Mouse (Mus musculus) stomach, embryonic 16.5 days (tissue): ENCODE results near the gene Plin4. TPM values are rescaled to one million over a fixed set of nuclear protein-coding genes. Genes with fewer than 3 reads are reported as not detected.

Source experiments
- ATAC-seq: fragments of 200-750 bp; cut with Nextera tagmentation; 2 replicates; pipeline ENCODE4 v1.8.0; 2017; ENCODE audit warnings: moderate number of reproducible peaks, moderate TSS enrichment; ENCODE audit not compliant: insufficient read depth, low FRiP score
- H3K27ac ChIP-seq: fragments of 300-500 bp; sonication (generic); 2 replicates; pipeline ENCODE4 v1.5.1; 2014; ENCODE audit warnings: low read length
- H3K27me3 ChIP-seq: fragments of 300-500 bp; sonication (generic); 2 replicates; pipeline ENCODE4 v1.6.1; 2014; ENCODE audit warnings: low read length, control low read depth, mixed read lengths; ENCODE audit not compliant: control insufficient read depth, insufficient read depth
- H3K36me3 ChIP-seq: fragments of 300-500 bp; sonication (generic); 2 replicates; pipeline ENCODE4 v1.6.1; 2014; ENCODE audit warnings: low read length; ENCODE audit not compliant: control insufficient read depth, insufficient read depth
- H3K4me1 ChIP-seq: fragments of 300-500 bp; sonication (generic); 2 replicates; pipeline ENCODE4 v1.6.1; 2014; ENCODE audit warnings: low read length, control low read depth, mixed read lengths; ENCODE audit not compliant: control insufficient read depth, insufficient read depth
- H3K4me2 ChIP-seq: fragments of 300-500 bp; sonication (generic); 2 replicates; pipeline ENCODE4 v1.6.1; 2014; ENCODE audit warnings: low read depth, low read length, mixed read lengths
- H3K4me3 ChIP-seq: fragments of 300-500 bp; sonication (generic); replicated peaks from 2 replicates; pipeline ENCODE4 v1.5.1; 2014; ENCODE audit warnings: mild to moderate bottlenecking, low read length
- H3K9ac ChIP-seq: fragments of 300-500 bp; sonication (generic); 2 replicates; pipeline ENCODE4 v1.6.1; 2014; ENCODE audit warnings: low read length
- H3K9me3 ChIP-seq: fragments of 300-500 bp; sonication (generic); replicated peaks from 2 replicates; pipeline ENCODE4 v1.6.1; 2016; ENCODE audit warnings: low read length, control low read depth; ENCODE audit not compliant: control insufficient read depth
- WGBS: fragments of 180-500 bp; shearing (Covaris S2); extraction: QIAGEN DNeasy Blood & Tissue Kit; methylation state at CpG from one replicate; pipeline ENCODE4 v1.1.7; 2014; 5-methylcytosine and 5-hydroxymethylcytosine counted together
- polyA plus RNA-seq: library from polyadenylated mRNA; unstranded; fragments of >200 nt; fragmentation: Nextera tagmentation; extraction: Ambion mirVana; gene quantifications from 2 replicates; pipeline ENCODE4 v1.2.1, GENCODE M21; 2015

Plin4 gene
- polyA plus RNA-seq, 1 experiment from 2014 or later, result 0.90 TPM

DNA sequence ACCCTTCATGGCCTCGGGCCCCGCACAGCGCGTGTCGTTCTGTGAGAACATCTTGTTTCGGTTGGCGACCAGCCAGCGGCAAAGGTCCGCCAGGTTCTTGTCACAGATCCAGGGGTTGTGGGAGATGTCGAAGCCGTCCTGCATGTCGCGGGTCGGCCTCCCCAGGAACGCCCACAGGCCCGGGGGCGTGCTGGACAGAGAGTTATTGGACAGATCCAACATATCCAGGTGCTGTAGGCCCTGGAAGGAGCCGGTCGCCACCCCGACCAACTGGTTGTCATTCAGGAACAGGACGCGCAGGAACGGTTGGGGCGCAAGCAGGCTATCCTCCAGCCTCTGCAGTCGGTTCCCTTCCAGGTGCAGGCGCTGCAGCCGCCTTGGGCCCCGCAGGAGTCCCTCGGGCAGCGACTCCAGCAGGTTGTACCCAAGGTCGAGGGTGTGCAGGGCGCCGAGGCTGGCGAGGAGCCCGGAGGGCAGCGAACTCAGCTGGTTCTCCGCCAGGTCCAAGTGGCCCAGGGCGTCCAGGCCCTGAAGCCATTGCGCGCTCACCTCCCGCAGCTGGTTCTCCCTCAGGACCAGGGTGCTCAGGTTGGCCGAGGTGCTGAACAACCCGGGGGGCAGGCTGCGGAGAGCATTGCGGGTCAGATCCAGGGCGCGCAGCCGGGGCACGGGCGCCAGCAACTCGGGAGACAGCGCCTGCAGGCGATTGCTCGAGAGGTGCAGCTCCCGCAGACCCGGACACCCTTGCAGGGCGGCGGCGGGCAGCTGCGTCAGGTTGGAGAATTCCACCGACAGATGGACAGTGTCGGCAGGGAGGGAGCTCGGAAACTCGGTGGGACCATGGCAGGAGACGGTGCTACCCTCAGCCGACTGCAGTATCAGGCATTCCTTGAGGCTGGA is 10.6 kb upstream of the Plin4 start:
- Histone ChIP-seq H3K9me3 (peaks cover 8% of the 10 kb centered on the region), H3K27me3 (peaks cover 42% of the 10 kb centered on the region), H3K36me3 (no peaks in the 10 kb centered on the region), H3K4me3 (peak overlapping the region; percentile 15), H3K27ac (no peak overlapping the region), H3K4me1 (peaks cover 10% of the 10 kb centered on the region; the same call in 1 of the 2 replicates), H3K4me2 (peak overlapping the region; percentile 20), H3K9ac (no peak overlapping the region)
- 6% methylated on average over 66 of the region's 66 CpGs for WGBS
- ATAC-seq, result no peak

DNA sequence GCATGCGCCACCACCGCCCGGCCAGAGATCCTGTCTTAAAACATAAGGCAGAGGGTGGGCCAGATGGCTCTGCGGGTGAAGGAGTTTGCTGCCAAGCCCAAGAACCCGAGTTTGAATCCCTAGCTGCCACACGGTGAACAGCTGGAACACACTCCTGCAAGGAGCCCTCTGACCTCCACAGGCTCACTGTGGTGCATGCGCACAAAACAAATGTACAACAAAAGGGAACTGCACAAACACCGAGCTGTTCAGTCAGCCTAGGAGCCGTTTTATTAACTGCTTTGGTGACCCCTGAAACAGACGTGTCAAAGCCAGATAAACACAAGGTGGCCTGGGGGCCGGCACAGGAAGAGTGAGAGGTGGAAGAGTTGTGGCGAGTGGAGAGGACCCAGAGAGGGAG is 9.8 kb upstream of the Plin4 start:
- H3K27me3 ChIP-seq, result peaks cover 39% of the 10 kb centered on the region
- H3K9me3 ChIP-seq, result peaks cover 8% of the 10 kb centered on the region
- H3K27ac ChIP-seq, result no peak overlapping the region
- H3K9ac ChIP-seq, result no peak overlapping the region
- no peaks in the 10 kb centered on the region for H3K36me3 ChIP-seq
- H3K4me1 ChIP-seq, result peaks cover 10% of the 10 kb centered on the region; the same call in 1 of the 2 replicates
- 30% methylated on average over 12 of the region's 12 CpGs for WGBS
- no peak for ATAC-seq
- no peak overlapping the region for H3K4me3 ChIP-seq
- peak overlapping the region; percentile 20; the same call in 1 of the 2 replicates for H3K4me2 ChIP-seq

DNA sequence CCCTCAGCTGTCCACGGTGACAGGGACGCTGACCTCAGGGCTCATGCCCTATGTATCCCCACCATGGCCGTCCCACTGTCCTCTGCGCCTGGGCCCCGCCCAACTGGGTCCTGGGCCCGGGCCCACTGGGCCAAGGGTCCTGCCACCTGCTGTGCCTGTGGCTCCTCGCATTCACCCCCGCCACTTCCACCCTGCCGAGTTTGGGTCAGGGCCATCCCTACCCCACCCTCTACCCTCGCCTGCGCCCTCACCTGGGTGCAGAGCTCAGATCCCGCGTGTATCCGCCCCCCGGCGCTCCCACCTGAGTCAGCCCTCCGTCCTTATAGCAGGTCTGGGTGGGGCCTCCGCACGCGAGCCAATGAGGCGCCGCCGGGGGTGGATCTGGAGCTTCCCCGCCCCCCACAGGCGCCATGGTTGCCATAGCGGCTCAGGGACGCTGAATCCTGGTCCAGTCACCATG is 7.7 kb upstream of the Plin4 start, which contains the start of gene Plin5:
Gene Plin5, minus strand, starts transcription at position 346 of the 460 bp plus-strand sequence.
- Histone ChIP-seq H3K9ac (no peak within 1 kb of the TSS; the same call in 1 of the 2 replicates), H3K4me3 (peak within 1 kb of the TSS; percentile 33), H3K9me3 (peaks cover 2% of the 10 kb centered on the region), H3K4me2 (peak within 1 kb of the TSS; percentile 55), H3K27me3 (peaks cover 29% of the 10 kb centered on the region), H3K4me1 (peaks cover 4% of the 10 kb centered on the region; the same call in 1 of the 2 replicates), H3K27ac (no peak within 1 kb of the TSS), H3K36me3 (no peaks in the 10 kb centered on the region)
- peak; percentile 76 for ATAC-seq
- 1% methylated on average over 27 of the region's 27 CpGs for WGBS

DNA sequence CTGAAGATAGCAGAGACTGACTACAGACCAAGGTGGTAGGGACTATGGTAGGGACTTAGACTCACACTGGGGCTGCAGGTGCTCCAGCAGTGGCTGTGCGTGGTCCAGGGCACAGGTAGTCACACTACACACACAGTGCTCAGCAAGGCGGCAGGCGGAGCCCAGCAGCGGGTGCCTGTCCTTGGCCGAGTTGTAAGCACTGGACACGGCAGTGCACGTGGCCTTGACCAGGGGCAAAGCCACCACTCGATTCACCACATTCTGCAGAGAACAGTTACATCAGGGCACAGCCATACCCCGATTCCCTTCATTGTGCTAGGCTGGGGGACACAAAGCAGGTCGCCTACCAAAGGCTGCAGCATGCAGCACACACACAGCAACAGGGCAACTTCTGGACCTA is 6.6 kb upstream of the Plin4 start:
- WGBS, result 73% methylated on average over 10 of the region's 10 CpGs
- peaks cover 4% of the 10 kb centered on the region; the same call in 1 of the 2 replicates for H3K4me1 ChIP-seq
- H3K9me3 ChIP-seq, result no peaks in the 10 kb centered on the region
- H3K36me3 ChIP-seq, result no peaks in the 10 kb centered on the region
- no peak overlapping the region for H3K4me2 ChIP-seq
- H3K27ac ChIP-seq, result no peak overlapping the region
- H3K4me3 ChIP-seq, result no peak overlapping the region
- peaks cover 18% of the 10 kb centered on the region for H3K27me3 ChIP-seq
- no peak for ATAC-seq
- H3K9ac ChIP-seq, result no peak overlapping the region

DNA sequence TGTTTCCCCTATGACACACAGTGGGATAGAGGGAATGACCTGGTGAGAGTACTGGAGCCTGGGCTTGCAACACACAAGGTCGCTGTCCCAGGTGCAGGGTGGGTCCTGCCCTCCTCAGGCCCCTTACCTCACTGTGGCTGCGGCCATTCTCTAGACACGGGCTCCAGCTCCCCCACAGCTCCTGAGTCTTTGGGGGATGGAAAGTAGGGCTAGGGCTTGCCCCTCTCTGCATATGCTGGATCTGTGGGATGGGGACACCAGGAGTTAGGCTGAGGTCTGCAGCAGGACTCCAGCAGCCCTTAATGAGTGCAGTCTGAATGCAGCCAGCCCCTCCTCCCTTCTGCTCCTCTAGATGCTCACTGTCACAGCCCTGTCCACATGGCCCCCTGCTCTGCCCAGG is 3.1 kb upstream of the Plin4 start:
- no peak for ATAC-seq
- WGBS, result 78% methylated on average over 3 of the region's 3 CpGs
- Histone ChIP-seq H3K4me1 (no peaks in the 10 kb centered on the region; the same call in 1 of the 2 replicates), H3K9me3 (no peaks in the 10 kb centered on the region), H3K4me3 (no peak overlapping the region), H3K27me3 (no peaks in the 10 kb centered on the region), H3K27ac (no peak overlapping the region), H3K4me2 (no peak overlapping the region), H3K36me3 (no peaks in the 10 kb centered on the region), H3K9ac (no peak overlapping the region)

DNA sequence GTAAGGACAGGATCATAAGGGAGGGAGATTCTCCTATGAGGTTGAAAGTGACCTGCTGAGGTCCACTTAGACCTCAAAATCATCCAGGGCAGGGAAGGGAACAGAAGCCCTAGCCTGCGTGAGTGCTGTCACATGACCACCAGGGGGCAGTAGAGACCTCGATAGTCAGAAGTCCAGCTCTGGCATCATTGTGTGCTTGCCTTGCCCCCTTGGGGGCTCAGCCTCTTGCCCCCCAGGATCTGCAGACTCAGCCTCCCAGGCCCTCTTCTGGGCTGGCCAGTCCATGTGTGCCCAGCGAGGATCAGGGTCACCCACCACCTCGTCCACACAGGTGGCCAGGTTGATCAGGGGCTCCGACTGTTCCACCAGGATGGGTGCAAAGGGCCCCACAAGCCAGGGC is 2.3 kb upstream of the Plin4 start:
- no peaks in the 10 kb centered on the region for H3K36me3 ChIP-seq
- no peak overlapping the region for H3K27ac ChIP-seq
- ATAC-seq, result 0 out of 2 replicates have a peak, but pooled peaks have one; percentile 9
- WGBS, result 44% methylated on average over 5 of the region's 5 CpGs
- no peak overlapping the region for H3K4me3 ChIP-seq
- no peaks in the 10 kb centered on the region; the same call in 1 of the 2 replicates for H3K4me1 ChIP-seq
- H3K27me3 ChIP-seq, result no peaks in the 10 kb centered on the region
- no peak overlapping the region for H3K4me2 ChIP-seq
- no peaks in the 10 kb centered on the region for H3K9me3 ChIP-seq
- no peak overlapping the region for H3K9ac ChIP-seq

DNA sequence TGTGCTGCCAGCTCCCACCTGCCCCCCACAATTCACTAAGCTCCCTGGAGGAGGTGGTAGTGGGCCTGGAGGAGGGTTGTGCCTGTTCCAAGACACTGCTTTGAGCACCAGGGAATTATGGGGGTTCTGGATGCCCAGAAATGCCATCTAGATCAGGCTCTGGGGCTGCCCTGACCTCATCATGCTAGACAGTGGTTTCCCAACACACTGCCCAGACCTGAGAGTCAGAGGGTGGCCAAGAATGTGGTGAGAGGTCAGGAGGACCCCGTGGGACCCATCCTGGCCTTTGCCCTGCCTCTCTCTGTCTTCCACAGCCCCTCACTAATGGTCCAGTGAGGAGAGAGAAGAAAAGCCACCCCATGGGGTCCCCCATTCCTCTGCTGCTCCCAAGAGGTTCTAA is 1.4 kb upstream of the Plin4 start:
- no peak for ATAC-seq
- H3K4me1 ChIP-seq, result no peaks in the 10 kb centered on the region
- no peak overlapping the region for H3K4me2 ChIP-seq
- H3K27ac ChIP-seq, result no peak overlapping the region
- no peak overlapping the region for H3K9ac ChIP-seq
- no peaks in the 10 kb centered on the region for H3K9me3 ChIP-seq
- WGBS, result 52% methylated on average over 1 of the region's 1 CpGs
- no peak overlapping the region for H3K4me3 ChIP-seq
- no peaks in the 10 kb centered on the region for H3K36me3 ChIP-seq
- no peaks in the 10 kb centered on the region for H3K27me3 ChIP-seq

DNA sequence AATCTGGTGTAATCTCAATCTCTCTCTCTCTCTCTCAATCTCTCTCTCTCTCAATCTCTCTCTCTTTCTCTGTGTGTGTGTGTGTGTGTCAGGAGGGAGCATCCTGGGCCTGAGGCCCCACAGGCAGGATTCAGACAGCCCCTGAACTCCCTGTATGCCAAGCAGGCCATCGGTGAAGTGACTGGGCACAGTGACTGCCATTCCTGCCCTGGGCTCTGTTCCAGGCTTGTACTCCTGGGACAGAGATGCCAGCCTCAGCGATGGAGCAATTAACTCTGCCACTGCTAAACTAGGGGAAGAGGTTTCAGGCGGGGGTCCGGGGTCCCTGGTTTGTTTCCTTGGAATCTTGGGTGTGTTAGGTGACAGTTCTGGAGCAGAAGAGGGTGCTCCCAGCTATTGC is 968 bp upstream of the Plin4 start:
- Histone ChIP-seq H3K27ac (no peak overlapping the region), H3K4me3 (no peak overlapping the region), H3K9me3 (no peaks in the 10 kb centered on the region), H3K27me3 (no peaks in the 10 kb centered on the region), H3K36me3 (no peaks in the 10 kb centered on the region), H3K4me2 (no peak overlapping the region), H3K4me1 (no peaks in the 10 kb centered on the region), H3K9ac (no peak overlapping the region)
- ATAC-seq, result no peak
- 62% methylated on average over 4 of the region's 4 CpGs for WGBS

DNA sequence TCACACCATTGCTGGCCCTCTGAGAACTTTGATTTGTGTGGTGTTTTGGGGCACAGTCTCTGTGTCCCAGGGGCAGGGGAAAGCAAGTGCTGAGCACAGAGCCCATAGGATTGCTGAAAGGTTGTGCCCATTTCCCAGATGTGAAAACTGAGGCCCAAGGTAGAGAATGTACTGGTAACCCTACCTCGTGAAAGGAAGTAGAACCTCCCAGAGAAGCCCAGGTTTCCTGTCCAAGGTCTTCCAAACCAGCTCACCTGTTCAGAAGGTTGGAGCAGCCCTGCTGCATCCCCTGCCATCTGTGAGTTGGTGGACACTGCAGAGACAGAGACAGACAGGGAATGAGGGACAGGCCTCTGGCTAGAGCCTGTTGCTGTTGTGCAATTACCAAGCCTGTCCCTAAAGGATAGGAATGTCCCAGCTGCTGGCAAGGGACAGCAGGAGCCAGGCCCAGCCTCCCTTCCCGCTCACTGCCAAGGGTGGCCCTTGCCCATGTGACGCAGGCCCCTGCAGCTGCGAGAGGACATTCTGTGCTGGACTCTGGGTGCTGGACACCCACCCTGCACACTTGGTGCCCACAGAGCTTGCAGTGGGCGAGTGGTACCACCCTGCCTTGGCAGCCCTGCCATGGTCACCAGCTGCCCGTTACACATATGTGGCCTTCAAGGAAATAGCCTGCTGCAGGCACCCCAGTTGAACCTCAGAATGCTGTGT is 1.1 kb downstream of the Plin4 start:
- Histone ChIP-seq H3K4me3 (no peak overlapping the region), H3K4me2 (no peak overlapping the region), H3K27me3 (no peaks in the 10 kb centered on the region), H3K9me3 (no peaks in the 10 kb centered on the region), H3K27ac (no peak overlapping the region), H3K9ac (peak overlapping the region; percentile 26; the same call in 1 of the 2 replicates), H3K4me1 (no peaks in the 10 kb centered on the region), H3K36me3 (no peaks in the 10 kb centered on the region)
- no peak for ATAC-seq
- 75% methylated on average over 6 of the region's 6 CpGs for WGBS
